Mouse (Mus musculus): ENCODE results near the gene Tsr2. TPM values are rescaled to one million over a fixed set of nuclear protein-coding genes. Genes with fewer than 3 reads are reported as not detected.

Tsr2 gene
- polyA plus RNA-seq, 1 experiment, result 19.4 TPM

DNA sequence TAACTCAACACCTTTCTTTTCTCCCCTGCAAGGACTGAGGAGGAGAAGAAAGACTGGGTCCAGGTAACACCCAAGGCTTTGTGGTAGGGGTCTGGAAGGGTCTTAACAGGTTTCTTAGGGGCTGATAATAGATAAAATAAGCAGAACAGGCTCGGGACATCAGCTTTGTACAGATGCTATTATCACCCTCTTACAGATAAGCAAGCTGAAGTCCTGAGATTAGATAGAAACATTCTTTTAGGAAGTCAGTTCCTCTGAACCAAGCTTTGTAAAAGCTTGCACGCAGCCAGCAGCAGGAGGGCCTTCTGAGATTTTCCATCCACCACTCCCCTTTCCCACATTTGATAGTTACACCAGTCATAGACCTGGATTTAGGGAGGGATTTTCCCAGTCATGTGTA lies 10.7 kb downstream of the Tsr2 start:
- 74% methylated on average over 2 of the region's 2 CpGs for WGBS
- Histone ChIP-seq H3K27ac (ENCODE audit: control insufficient read depth, insufficient read depth, low read depth, low read length, poor library complexity) (no peak overlapping the region), H3K4me3 (replicated peaks; ENCODE audit: control insufficient read depth, low read depth, low read length) (no peak overlapping the region), H3K4me1 (ENCODE audit: control insufficient read depth, insufficient read depth, low read length) (no peaks in the 10 kb centered on the region)
- TF ChIP-seq POLR2A (IDR thresholded peaks at IDR 0.05; ENCODE audit: borderline replicate concordance, control insufficient read depth, low read depth, low read length), result no peak
- no peak for TF ChIP-seq CTCF (IDR thresholded peaks at IDR 0.05; ENCODE audit: control insufficient read depth, insufficient read depth, low read length)

GRCm38 (mm10) chrX:151076941-151077485 lies 19.3 kb downstream of the Tsr2 start:
- Histone ChIP-seq H3K4me3 (replicated peaks; ENCODE audit: control insufficient read depth, low read depth, low read length) (no peak overlapping the region), H3K27ac (ENCODE audit: control insufficient read depth, insufficient read depth, low read depth, low read length, poor library complexity) (no peak overlapping the region), H3K4me1 (ENCODE audit: control insufficient read depth, insufficient read depth, low read length) (no peaks in the 10 kb centered on the region)
- TF ChIP-seq POLR2A (IDR thresholded peaks at IDR 0.05; ENCODE audit: borderline replicate concordance, control insufficient read depth, low read depth, low read length) (no peak), CTCF (IDR thresholded peaks at IDR 0.05; ENCODE audit: control insufficient read depth, insufficient read depth, low read length) (no peak)
- 81% methylated on average over 4 of the region's 4 CpGs for WGBS

- TF ChIP-seq POLR2A (IDR thresholded peaks at IDR 0.05; ENCODE audit: borderline replicate concordance, control insufficient read depth, low read depth, low read length) (no peak), CTCF (IDR thresholded peaks at IDR 0.05; ENCODE audit: control insufficient read depth, insufficient read depth, low read length) (no peak)
- WGBS, result 78% methylated on average over 5 of the region's 5 CpGs
These were observed 20.3 kb downstream of the Tsr2 start for GRCm38 (mm10) chrX:151076007-151076406.

DNA sequence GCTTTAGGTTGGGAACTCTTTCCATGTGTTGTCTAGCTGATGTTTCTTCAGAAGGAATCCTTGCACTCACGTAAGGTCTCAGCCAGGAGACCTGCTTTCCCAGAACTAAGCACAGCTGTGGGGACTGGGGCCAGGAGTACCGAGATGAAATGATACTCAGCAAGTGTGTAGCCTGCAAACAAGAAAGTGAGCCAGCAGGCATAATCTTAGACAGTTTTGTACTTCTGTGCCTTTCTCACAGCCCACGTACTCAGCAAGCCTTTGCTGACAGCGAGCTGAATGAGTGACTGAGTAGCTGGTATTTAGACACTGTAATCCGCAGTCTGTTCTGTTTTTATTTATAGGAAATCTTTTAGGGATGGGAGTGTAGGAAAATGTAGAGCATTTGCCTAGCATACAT lies 28.5 kb downstream of the Tsr2 start:
- H3K4me1 ChIP-seq (ENCODE audit: control insufficient read depth, insufficient read depth, low read length), result no peaks in the 10 kb centered on the region
- no peak overlapping the region for H3K27ac ChIP-seq (ENCODE audit: control insufficient read depth, insufficient read depth, low read depth, low read length, poor library complexity)
- no peak overlapping the region for H3K4me3 ChIP-seq (replicated peaks; ENCODE audit: control insufficient read depth, low read depth, low read length)
- WGBS, result 83% methylated on average over 5 of the region's 5 CpGs
- no peak for TF ChIP-seq CTCF (IDR thresholded peaks at IDR 0.05; ENCODE audit: control insufficient read depth, insufficient read depth, low read length)
- TF ChIP-seq POLR2A (IDR thresholded peaks at IDR 0.05; ENCODE audit: borderline replicate concordance, control insufficient read depth, low read depth, low read length), result no peak

More at GRCm38 (mm10) chrX:151076007-151076406, 20.3 kb downstream of the Tsr2 start:
- no peak overlapping the region for H3K4me3 ChIP-seq (replicated peaks; ENCODE audit: control insufficient read depth, low read depth, low read length)
- no peaks in the 10 kb centered on the region for H3K4me1 ChIP-seq (ENCODE audit: control insufficient read depth, insufficient read depth, low read length)
- no peak overlapping the region for H3K27ac ChIP-seq (ENCODE audit: control insufficient read depth, insufficient read depth, low read depth, low read length, poor library complexity)

DNA sequence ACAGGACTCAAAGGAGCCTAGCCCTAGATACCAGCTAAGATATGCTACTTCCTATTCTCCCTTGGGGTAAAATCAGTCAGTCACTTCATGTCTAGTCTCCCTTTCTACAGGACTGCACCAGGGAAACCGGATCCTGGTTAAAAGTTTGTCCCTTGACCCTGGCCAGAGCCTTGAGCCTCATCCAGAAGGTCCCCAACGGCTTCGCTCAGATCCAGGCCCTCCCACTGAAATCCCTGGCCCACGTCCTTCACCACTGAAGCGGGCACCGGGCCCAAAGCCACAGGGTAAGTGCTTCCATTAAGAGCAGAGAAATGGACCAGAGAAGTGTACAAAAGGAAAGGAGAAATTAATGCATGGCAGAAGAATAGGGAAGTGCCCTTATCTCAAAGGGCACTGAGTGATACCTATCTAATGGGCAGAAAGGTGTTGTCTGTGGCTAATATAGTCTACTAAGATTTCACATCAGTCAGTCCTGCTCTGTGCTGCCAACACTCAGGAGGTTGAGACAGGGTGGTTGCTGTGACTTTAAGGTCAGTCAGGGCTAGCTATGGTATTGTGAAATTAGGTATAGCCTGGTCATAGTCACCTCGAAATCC lies 30.2 kb downstream of the Tsr2 start:
- Histone ChIP-seq H3K27ac (ENCODE audit: control insufficient read depth, insufficient read depth, low read depth, low read length, poor library complexity) (no peak overlapping the region), H3K4me3 (replicated peaks; ENCODE audit: control insufficient read depth, low read depth, low read length) (no peak overlapping the region), H3K4me1 (ENCODE audit: control insufficient read depth, insufficient read depth, low read length) (no peaks in the 10 kb centered on the region)
- no peak for TF ChIP-seq CTCF (IDR thresholded peaks at IDR 0.05; ENCODE audit: control insufficient read depth, insufficient read depth, low read length)
- no peak for TF ChIP-seq POLR2A (IDR thresholded peaks at IDR 0.05; ENCODE audit: borderline replicate concordance, control insufficient read depth, low read depth, low read length)
- 64% methylated on average over 7 of the region's 7 CpGs for WGBS

DNA sequence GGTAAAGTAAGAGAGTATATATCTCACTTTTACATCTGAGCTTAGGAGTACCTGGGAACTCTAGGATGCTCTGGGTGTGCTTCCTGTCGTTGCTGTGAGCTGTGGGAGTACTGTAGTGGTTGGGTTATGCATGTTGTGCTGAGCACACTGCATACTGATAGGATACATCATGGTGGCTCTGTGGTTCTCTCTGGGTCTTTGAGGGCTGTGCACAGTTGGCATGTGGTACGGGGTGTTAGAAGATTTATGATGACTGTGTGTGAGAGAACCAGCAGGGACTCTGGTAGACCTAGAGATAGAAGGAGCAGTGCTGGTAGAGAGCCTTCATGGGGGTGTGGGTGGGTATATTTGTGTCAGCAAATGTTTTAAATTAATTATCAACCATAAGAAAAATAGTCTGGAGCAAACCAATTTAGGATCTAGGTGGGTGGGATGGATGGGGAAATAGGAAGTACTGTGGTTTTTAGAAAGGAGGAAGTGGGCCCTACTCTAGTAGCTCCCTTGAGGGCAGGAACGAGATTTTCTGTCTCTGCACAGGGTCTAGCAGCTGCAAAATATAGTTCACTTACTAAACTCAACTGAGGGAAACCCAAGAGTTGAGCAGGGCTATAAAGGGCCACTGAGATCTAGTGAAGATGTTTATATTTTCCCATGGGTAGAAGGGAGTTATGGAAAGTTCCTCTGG lies 34.6 kb downstream of the Tsr2 start:
- no peak overlapping the region for H3K4me3 ChIP-seq (replicated peaks; ENCODE audit: control insufficient read depth, low read depth, low read length)
- TF ChIP-seq POLR2A (IDR thresholded peaks at IDR 0.05; ENCODE audit: borderline replicate concordance, control insufficient read depth, low read depth, low read length) (no peak), CTCF (IDR thresholded peaks at IDR 0.05; ENCODE audit: control insufficient read depth, insufficient read depth, low read length) (no peak)
- 10% methylated on average over 3 of the region's 3 CpGs for WGBS
- H3K27ac ChIP-seq (ENCODE audit: control insufficient read depth, insufficient read depth, low read depth, low read length, poor library complexity), result no peak overlapping the region
- no peaks in the 10 kb centered on the region for H3K4me1 ChIP-seq (ENCODE audit: control insufficient read depth, insufficient read depth, low read length)

DNA sequence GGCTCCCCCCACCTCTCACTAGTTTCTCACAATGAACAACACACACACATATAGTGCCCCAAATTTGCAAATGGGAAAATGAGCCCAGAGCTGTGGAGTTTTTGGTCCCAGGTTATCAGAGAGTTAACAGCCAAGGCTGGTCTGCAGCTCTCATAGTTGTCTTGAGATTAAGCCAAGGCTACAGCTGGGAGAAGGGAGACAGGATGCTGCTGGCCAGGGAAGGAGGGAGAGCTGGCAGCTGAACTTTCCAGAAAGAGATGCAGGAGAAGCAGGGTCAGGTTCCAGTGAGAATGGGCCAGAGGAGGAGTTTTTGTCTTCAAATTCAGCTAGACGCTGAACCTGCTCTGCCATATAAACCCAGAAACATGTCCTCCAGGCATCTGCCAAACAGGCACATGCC lies 37.0 kb downstream of the Tsr2 start:
- H3K27ac ChIP-seq (ENCODE audit: control insufficient read depth, insufficient read depth, low read depth, low read length, poor library complexity), result no peak overlapping the region
- H3K4me3 ChIP-seq (replicated peaks; ENCODE audit: control insufficient read depth, low read depth, low read length), result no peak overlapping the region
- TF ChIP-seq CTCF (IDR thresholded peaks at IDR 0.05; ENCODE audit: control insufficient read depth, insufficient read depth, low read length) (no peak), POLR2A (IDR thresholded peaks at IDR 0.05; ENCODE audit: borderline replicate concordance, control insufficient read depth, low read depth, low read length) (no peak)
- no peaks in the 10 kb centered on the region for H3K4me1 ChIP-seq (ENCODE audit: control insufficient read depth, insufficient read depth, low read length)
- 89% methylated on average over 1 of the region's 1 CpGs for WGBS

- Histone ChIP-seq H3K27ac (ENCODE audit: control insufficient read depth, insufficient read depth, low read depth, low read length, poor library complexity) (no peak overlapping the region), H3K4me1 (ENCODE audit: control insufficient read depth, insufficient read depth, low read length) (no peaks in the 10 kb centered on the region), H3K4me3 (replicated peaks; ENCODE audit: control insufficient read depth, low read depth, low read length) (no peak overlapping the region)
- TF ChIP-seq CTCF (IDR thresholded peaks at IDR 0.05; ENCODE audit: control insufficient read depth, insufficient read depth, low read length) (no peak), POLR2A (IDR thresholded peaks at IDR 0.05; ENCODE audit: borderline replicate concordance, control insufficient read depth, low read depth, low read length) (no peak)
- WGBS, result 45% methylated on average over 1 of the region's 1 CpGs
These were observed 40.8 kb downstream of the Tsr2 start for GRCm38 (mm10) chrX:151055559-151055958.

All from bone marrow, adult 2 months (tissue).